Mouse (Mus musculus): ENCODE measurements at regions not wholly inside any gene's neighbourhood (a gene's known extent, or its start where the extent isn't known, plus 50 kb on each side); places are given as distances from the start of the nearest gene placed in this dataset.

DNA sequence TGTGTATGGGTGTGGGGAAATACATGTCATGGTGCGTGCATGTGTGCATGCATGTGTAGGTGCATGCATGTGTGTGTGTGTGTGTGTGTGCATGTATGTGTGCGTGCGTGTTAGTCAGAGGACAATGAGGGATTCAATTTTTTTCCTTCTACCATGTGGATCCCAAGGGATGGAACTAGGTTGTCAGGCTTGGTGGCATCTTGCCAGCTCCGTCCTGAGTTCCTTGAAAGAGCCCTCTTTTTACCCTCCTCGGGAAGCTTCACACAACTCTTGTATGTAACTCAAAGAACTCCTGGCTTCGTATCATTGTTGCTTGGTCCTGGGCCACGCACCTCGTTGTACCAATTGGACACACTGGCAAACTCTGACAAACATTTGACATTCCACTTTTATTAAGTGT, 183.0 kb downstream of the Tle3 start:
- TF ChIP-seq CTCF (IDR thresholded peaks at IDR 0.05; ENCODE audit: control insufficient read depth, insufficient read depth, low read length) (no peak), POLR2A (IDR thresholded peaks at IDR 0.05; ENCODE audit: borderline replicate concordance, control insufficient read depth, low read depth, low read length) (no peak)
